In the genomic region with DNA sequence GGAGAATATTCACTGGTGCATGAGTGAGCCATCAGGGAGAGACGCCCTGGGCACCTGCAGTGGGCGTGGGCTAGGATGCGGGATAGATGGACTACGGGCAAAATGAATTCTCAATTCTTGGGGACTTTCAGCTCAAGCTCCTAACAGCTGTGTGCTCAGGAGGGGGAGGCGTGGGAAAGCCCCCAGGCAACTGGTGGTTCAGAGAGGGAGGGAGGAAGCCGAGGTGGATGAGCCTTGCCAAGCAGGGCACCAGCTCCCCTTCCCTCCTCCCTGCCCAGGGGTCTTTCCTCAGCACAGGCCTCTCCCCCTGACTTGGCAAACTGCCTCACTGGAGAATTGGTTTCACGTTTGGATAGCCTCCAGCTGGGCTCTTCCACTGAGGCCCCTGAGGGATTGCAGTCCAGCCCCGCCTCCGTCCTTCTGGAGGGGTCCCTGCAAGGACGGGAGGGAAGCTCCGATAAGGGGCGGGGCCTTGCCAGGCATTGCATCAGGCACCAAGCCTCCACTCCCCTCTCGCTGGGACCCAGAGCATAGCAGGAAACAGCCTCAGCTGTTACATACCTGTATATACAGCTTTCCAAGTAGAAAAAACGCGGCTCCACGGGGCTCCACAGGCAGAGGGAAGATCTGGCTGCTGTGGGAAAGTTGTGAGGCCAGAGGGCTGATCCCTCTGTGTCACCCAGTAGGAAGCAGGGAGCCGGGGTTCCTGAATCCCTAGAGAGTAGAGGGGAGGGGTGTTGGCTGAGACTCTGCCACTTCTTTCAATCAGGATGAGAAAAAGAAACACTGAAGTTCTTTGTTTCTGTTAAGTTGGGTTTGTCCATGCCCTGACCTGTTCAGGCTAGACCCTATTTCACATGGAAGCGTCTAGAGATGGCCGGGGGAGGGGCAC, we compare ENCODE assay signal across 8 mouse cellular contexts. TPM values are rescaled to one million over a fixed set of nuclear protein-coding genes. Genes with fewer than 3 reads are reported as not detected.
A peak's percentile ranks its signal among the peaks of the same experiment; 100 is the strongest.
DNase-seq lines count a peak whose midpoint lies in the region; ATAC-seq lines count a peak whose summit lies in the region.
"Had no signal": no experiment of that assay in that cellular context is flagged by ENCODE, and none has a peak within 500 bp of the region (broad histone marks: within the 10 kb centered on the region; RNA-seq: fewer than 3 reads in every experiment).

No protein-coding gene starts in this region.

- peak overlapping the region; percentile 77 for H3K27ac ChIP-seq in forebrain, embryonic 14.5 days (ENCODE audit: low read depth, low read length)
- H3K27ac ChIP-seq in midbrain, embryonic 15.5 days = peak overlapping the region; percentile 64

- ATAC-seq in megakaryocyte, adult 5-6 weeks (ENCODE audit: poor library complexity, severe bottlenecking) = no peak
- ATAC-seq in forebrain, embryonic 14.5 days = peak; percentile 91
- ATAC-seq in midbrain, embryonic 15.5 days (replicated peaks) = peak; percentile 76

- H3K4me2 ChIP-seq in forebrain, embryonic 14.5 days (ENCODE audit: low read length) = peak overlapping the region; percentile 40
- peak overlapping the region; percentile 30 for H3K4me2 ChIP-seq in midbrain, embryonic 15.5 days

- H3K9me3 ChIP-seq in megakaryocyte, embryonic 14.5 days = no peaks in the 10 kb centered on the region
- H3K9me3 ChIP-seq in forebrain, embryonic 14.5 days (replicated peaks; ENCODE audit: control insufficient read depth, low read length) = no peaks in the 10 kb centered on the region
- no peaks in the 10 kb centered on the region for H3K9me3 ChIP-seq in midbrain, embryonic 15.5 days

- no peaks in the 10 kb centered on the region for H3K36me3 ChIP-seq in megakaryocyte, embryonic 14.5 days (replicated peaks; ENCODE audit: low read length)
- no peaks in the 10 kb centered on the region for H3K36me3 ChIP-seq in forebrain, embryonic 14.5 days (ENCODE audit: control insufficient read depth, insufficient read depth, low read length)
- H3K36me3 ChIP-seq in midbrain, embryonic 15.5 days (replicated peaks) = no peaks in the 10 kb centered on the region

- H3K4me1 ChIP-seq in megakaryocyte, embryonic 14.5 days = peaks cover 21% of the 10 kb centered on the region
- H3K4me1 ChIP-seq in forebrain, embryonic 14.5 days (ENCODE audit: control insufficient read depth, insufficient read depth, low read length) = peaks cover 41% of the 10 kb centered on the region
- peaks cover 28% of the 10 kb centered on the region for H3K4me1 ChIP-seq in midbrain, embryonic 15.5 days

- peak overlapping the region; percentile 32; the same call in 1 of the 2 replicates for H3K9ac ChIP-seq in forebrain, embryonic 14.5 days (ENCODE audit: low read length)
- 0 out of 2 replicates have a peak overlapping the region, but pooled peaks have one; percentile 12 for H3K9ac ChIP-seq in midbrain, embryonic 15.5 days

- WGBS in forebrain, embryonic 14.5 days = 3% methylated on average over 19 of the region's 19 CpGs
- WGBS in midbrain, embryonic 15.5 days = 5% methylated on average over 19 of the region's 19 CpGs

- DNase-seq in adrenal gland, postnatal 25 days = peak; percentile 44
- peak; percentile 98 for DNase-seq in forebrain, embryonic 14.5 days (ENCODE audit: low spot score)
- DNase-seq in kidney, postnatal 14 days = peak; percentile 78
- DNase-seq in spleen, adult 18-20 months = no peak

- peaks cover 68% of the 10 kb centered on the region for H3K27me3 ChIP-seq in megakaryocyte, embryonic 14.5 days (replicated peaks)
- no peaks in the 10 kb centered on the region for H3K27me3 ChIP-seq in forebrain, embryonic 14.5 days (replicated peaks; ENCODE audit: control insufficient read depth, insufficient read depth, low read length)
- no peaks in the 10 kb centered on the region for H3K27me3 ChIP-seq in midbrain, embryonic 15.5 days (replicated peaks)

- peak overlapping the region; percentile 44 for H3K4me3 ChIP-seq in megakaryocyte, embryonic 14.5 days (replicated peaks)
- H3K4me3 ChIP-seq in forebrain, embryonic 14.5 days (ENCODE audit: low read depth, low read length) = no peak overlapping the region
- no peak overlapping the region for H3K4me3 ChIP-seq in midbrain, embryonic 15.5 days
- H3K4me3 ChIP-seq: erythroblast, embryonic 14.5 days had no signal

RNA-seq across cellular contexts. Expression of a gene that starts 25.3 kb away (rescaled TPM):
- polyA plus RNA-seq in megakaryocyte, embryonic 14.5 days (2012; ENCODE audit: insufficient read depth, low replicate concordance) = not detected in 2 replicates
- total RNA-seq in megakaryocyte, adult 5-6 weeks (2015) = 0.25 TPM in 1 of 2 replicates, not detected in the other
- total RNA-seq in megakaryocyte, adult 5-6 weeks (2017) = 0.15 and 0.16 TPM in 2 replicates
- 0.85 and 1.7 TPM in 2 replicates for total RNA-seq in adrenal gland, postnatal 25 days (2021)
- polyA plus RNA-seq in forebrain, embryonic 14.5 days (2014; fragmentation: Nextera tagmentation; extraction: Ambion mirVana) = 0.52 and 0.70 TPM in 2 replicates
- polyA plus RNA-seq in midbrain, embryonic 15.5 days (2015; fragmentation: Nextera tagmentation; extraction: Ambion mirVana) = 1.1 and 1.6 TPM in 2 replicates
- polyA plus RNA-seq: erythroblast, embryonic 14.5 days had no signal

Comparison
In these comparisons a context has a peak if more than half of its experiments do, and no peak if none do; other contexts are left out.
1. DNase-seq: peak in adrenal gland, postnatal 25 days (single experiment), forebrain, embryonic 14.5 days (single experiment) and kidney, postnatal 14 days (single experiment); none in spleen, adult 18-20 months (0 of 2).